Mouse (Mus musculus) G1E (cell line): Measurements from ENCODE around the gene Efnb2.

ENCODE experiments used
- CTCF ChIP-seq: IDR thresholded peaks from 2 replicates; pipeline ENCODE4 v1.5.1; 2012; ENCODE audit warnings: low read depth, low read length, inconsistent platforms, mixed read lengths
- GATA1 ChIP-seq: IDR thresholded peaks from 2 replicates; pipeline ENCODE4 v1.6.1; 2012; ENCODE audit warnings: borderline replicate concordance, low read length, inconsistent platforms, mixed read lengths
- GATA2 ChIP-seq: IDR thresholded peaks from 2 replicates; pipeline ENCODE4 v1.6.1; 2012; ENCODE audit warnings: low read depth, low read length, inconsistent platforms, borderline replicate concordance
- TAL1 ChIP-seq: conservative IDR thresholded peaks from 2 replicates; pipeline ENCODE4 v1.6.1; 2012; ENCODE audit warnings: low read depth, low read length, inconsistent platforms, mixed read lengths

GRCm38 (mm10) chr8:8609141-8609540 lies 51.9 kb downstream of the Efnb2 start:
- TF ChIP-seq CTCF: no peak
- no peak for TF ChIP-seq GATA1
- no peak for TF ChIP-seq TAL1
- TF ChIP-seq GATA2: no peak
